Mouse (Mus musculus) adrenal gland, adult 8-10 months (tissue): ENCODE data around the gene Mccc1. TPM values are rescaled to one million over a fixed set of nuclear protein-coding genes. Genes with fewer than 3 reads are reported as not detected.
A peak's percentile ranks its signal among the peaks of the same experiment; 100 is the strongest.

Experiments
- DNase-seq: peaks from one replicate; pipeline ENCODE4 v3.0.0; 2022
- total RNA-seq, 4 experiments: library from RNA; stranded (reverse); gene quantifications; 2 replicates each; pipeline ENCODE4 v1.2.4; 2022

Mccc1 gene
- total RNA-seq: 100 to 1,000 TPM in 2 of 4 experiments, 10 to 100 TPM in 2; 86.4 to 114 (median 101) TPM

DNA sequence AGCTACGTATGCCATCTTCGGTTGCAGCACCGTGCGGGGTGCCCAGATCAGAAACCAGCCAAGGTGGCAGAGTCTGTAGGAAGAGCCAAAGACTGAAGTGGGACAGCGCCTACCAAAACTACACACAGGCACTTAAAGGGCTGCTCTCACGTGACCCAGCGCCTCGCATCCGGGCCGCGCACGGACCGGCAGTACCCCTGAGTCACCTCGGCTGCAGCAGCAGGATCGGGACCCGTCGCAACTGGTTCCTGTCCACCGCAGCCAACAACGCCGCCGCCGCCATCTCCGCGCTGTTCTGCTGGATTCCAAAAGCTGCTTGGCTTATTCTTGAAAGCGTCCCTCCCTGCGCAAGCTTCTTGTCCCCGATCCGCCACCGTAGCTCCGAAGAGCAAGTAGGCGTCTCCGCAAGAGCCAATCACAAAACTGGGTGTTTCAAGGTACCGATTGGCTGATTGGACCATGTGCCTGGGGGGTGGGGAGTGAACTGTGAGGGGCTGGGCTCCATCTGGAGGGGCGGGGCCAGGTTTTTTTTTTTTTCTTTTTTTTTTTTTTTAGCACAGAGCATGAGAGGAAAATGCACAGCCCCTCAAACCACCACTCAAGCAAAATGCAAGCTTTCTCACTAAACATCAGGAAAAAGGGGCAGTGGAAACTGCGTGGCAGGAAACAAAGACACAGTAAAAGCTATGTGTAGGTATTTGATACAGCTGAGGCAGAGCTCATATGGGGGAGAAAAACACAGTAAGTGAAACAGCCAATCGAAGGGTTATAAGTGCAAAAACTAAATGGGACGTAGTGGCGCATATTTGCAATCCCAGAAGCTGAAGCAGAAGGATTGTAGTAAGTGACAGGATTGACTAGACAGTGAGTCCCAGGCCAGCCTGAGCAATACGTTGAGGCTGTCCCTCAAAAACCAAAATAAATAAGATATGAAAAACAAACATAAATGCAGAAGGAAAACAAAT lies at the start of gene Mccc1:
Gene Mccc1 (minus strand): TSS at position 404 of the 965 bp plus-strand sequence.
- peak; percentile 94 for DNase-seq

- DNase-seq: no peak
Observed at GRCm38 (mm10) chr3:36049106-36049505, 48.6 kb upstream of the Mccc1 start.

DNA sequence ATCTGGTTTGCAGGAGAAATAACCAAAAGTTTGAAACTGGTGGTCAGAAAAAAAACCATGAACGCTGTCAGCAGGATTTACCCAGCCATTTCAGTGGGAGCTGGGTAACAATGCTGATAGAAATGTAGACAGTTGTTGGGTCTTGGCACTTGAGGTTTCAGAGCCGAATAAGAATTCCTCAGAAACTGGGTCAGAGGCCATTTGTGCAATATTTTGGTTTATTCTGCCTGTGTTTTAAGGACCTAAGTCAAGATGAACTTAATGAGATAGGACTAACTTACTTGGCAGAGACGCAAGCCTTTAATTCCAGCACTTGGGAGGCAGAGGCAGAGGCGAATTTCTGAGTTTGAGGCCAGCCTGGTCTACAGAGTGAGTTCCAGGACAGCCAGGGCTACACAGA lies 44.6 kb upstream of the Mccc1 start:
- no peak for DNase-seq

DNA sequence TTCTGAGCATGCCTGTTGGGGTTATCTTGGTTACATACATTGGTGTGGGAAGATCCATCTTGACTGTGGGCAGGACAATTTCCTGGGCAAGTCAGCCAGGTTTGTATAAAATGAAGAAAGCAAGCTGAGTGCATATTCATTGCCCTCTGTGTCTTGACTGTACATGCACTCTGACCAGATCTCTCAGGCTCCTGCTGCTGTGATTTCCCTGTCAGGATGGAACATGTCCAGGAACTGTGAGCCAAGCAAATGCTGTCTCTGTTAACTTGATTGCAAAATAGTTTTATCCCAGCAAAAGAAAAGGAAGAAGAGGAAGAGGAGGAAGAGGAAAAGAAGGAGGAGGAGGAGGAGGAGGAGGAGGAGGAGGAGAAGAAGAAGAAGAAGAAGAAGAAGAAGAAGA lies 44.0 kb upstream of the Mccc1 start:
- DNase-seq: no peak

GRCm38 (mm10) chr3:36031740-36032510 lies 31.4 kb upstream of the Mccc1 start:
- no peak for DNase-seq

DNA sequence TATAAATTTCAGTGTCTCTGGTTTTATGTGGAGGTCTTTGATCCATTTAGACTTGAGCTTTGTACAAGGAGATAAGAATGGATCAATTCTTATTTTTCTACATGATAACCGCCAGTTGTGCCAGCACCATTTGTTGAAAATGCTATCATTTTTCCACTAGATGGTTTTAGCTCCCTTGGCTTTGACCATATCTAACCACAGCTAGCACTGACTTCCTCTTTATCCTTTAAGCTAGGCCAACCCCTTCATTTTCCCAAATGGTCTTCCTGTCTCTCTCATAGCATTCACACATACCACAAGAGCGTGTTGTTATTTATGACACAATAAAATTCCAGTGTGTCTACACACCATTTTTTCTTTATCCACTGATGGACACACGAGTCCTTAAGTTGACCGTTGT lies 29.5 kb upstream of the Mccc1 start:
- no peak for DNase-seq

GRCm38 (mm10) chr3:36025732-36026131 lies 25.3 kb upstream of the Mccc1 start:
- no peak for DNase-seq

DNA sequence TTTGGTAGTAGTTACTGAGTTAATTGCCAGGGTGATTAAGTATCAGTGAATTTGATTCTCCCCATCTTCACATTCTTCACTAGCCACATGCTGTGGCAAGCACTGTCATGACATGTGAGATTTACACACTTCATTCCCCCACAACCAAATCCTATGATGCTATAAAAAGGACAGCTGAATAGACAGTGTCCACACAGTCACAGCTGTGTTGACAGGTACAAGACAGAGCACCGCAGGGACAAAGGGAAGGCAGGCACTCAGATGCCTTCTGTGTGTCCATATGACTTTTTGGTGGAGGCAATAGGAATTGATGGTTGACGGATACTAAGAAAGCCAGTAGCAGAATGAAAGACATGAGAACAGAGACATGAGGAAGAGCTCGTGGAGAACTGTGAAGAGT lies 10.8 kb upstream of the Mccc1 start:
- DNase-seq: no peak

GRCm38 (mm10) chr3:36008411-36009154 lies 8.1 kb upstream of the Mccc1 start:
- DNase-seq: no peak

- DNase-seq: peak; percentile 20
Observed at GRCm38 (mm10) chr3:36004028-36004895, 3.8 kb upstream of the Mccc1 start.

DNA sequence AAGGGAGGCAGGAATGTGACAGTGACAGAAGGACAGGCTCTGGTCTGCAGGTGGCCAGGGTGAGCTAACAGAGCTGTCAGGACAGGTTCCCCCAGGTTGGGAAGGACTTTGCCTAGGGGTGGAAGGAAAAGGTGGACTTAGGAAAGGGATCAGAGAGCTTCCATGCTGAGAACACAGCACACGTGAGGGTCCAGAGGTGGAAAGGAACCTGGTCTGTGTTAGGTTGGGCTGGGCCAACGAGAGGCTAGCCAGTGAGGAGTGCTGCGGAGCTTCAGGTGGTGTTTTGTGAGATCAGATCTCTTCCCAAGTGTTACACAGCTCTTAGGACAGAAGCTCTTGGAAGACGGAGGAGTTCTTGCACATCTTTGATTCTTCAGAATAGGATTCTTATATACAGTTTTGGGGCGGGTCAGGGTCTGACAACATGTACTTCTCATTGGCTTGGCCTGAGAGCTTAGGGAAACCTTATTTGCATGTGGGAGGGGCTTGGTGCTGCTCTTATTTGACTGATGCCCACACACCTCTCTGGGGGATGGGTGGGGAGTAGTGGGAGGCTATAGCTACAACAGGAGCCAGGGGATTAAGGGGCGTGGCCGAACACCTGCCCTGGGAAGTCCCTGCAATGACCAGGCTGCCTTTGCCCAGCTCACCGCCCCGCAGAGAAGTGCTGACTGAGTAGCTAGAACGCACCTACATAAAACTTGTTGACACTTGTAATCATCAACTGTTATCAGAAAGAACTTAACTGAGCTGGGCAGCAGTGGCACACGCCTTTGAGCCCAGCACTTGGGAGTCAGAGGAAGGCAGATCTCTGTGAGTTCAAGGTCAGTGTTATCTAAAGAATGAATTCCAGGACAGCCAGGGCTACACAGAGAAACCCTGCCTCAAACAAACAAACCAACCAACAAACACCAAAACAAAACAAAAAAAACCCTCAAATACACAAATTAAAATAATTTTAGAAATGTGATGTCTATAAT lies 5.6 kb downstream of the Mccc1 start:
- no peak for DNase-seq

DNA sequence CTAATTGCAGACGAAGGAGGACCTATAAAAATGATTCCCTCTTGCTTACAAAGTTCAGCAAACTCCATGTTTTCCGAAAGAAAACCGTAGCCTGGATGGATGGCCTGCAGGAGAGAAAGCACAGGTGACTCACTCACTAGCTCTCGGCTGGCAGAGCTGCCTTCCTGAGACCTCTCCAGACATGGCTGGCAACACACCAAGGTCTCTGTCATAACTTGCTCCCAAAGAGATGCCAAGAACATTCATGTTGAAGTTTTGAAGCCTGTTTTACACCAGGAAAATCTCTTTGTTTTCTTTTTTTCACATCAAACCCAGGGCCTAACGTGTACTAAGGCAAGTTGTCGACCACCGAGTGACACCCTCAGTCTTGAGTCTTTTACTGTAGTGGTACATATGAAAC lies 9.8 kb downstream of the Mccc1 start:
- peak; percentile 38 for DNase-seq

DNA sequence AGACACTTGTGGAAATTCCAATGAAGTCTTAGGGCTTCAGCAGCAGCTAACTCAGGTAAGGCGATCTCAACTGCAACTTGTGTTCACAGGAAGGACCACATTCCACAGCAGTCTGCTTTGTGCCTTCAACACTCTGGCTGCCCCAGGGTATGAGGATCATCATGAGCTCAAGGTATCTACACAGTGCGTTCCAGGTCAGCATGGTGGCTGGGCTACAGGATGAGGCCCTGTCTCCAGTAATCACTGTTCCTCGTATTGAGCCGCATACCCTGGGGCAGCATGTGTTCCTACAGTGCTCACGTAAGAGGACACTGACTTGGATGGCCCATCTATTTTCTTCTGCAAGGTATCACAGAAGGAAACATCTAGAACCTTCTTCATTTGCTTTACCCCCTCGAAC lies 12.4 kb downstream of the Mccc1 start:
- DNase-seq: no peak

GRCm38 (mm10) chr3:35986266-35986665 lies 14.2 kb downstream of the Mccc1 start:
- DNase-seq: no peak

GRCm38 (mm10) chr3:35973551-35973950 lies 26.9 kb downstream of the Mccc1 start:
- DNase-seq: no peak

- no peak for DNase-seq
Observed at GRCm38 (mm10) chr3:35972985-35973384, 27.5 kb downstream of the Mccc1 start.

GRCm38 (mm10) chr3:35971149-35971548 lies 29.3 kb downstream of the Mccc1 start:
- DNase-seq: no peak

GRCm38 (mm10) chr3:35970441-35970840 lies 30.0 kb downstream of the Mccc1 start:
- no peak for DNase-seq

DNA sequence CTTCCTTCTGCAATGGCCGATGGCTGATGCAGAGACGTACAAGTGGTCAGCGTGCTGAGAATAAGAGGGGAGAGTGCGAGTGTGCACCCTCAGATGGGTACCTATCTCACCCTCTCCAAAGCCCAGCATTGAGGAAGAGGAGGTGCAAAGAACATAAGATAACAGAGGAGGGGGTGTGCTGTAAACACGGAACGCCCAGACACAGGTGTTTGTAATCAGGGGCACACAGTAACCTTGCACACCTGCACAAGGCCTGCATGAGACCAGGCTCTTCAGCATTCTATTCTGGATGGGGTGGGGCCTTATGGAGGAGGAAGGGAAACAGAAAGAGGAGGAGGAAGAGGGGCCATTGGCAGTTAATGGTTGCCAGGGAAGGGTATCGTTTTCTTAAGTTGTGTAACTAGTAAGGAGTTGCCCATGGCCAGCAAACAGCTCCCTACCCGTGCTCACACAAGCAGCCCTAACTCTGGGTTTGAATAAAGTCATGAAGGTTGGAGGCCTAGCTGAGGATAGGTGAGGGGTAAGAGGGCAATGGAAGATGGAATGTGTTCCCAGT lies 33.0 kb downstream of the Mccc1 start:
- DNase-seq: no peak

GRCm38 (mm10) chr3:35966493-35966892 lies 34.0 kb downstream of the Mccc1 start:
- no peak for DNase-seq
